Mouse (Mus musculus) bone marrow macrophage, adult 2 months (primary cell): ENCODE data around the gene Col8a2. TPM values are rescaled to one million over a fixed set of nuclear protein-coding genes. Genes with fewer than 3 reads are reported as not detected.

Experiments
- H3K27ac ChIP-seq: 2 replicates; pipeline ENCODE4 v1.5.1; 2012; ENCODE audit warnings: low read depth, low read length; ENCODE audit not compliant: insufficient read depth
- H3K4me1 ChIP-seq: 2 replicates; pipeline ENCODE4 v1.6.1; 2012; ENCODE audit warnings: low read length; ENCODE audit not compliant: control insufficient read depth, insufficient read depth
- H3K4me3 ChIP-seq: 2 replicates; pipeline ENCODE4 v1.5.1; 2012; ENCODE audit warnings: mild to moderate bottlenecking, low read length, moderate library complexity; ENCODE audit not compliant: insufficient read depth
- CTCF ChIP-seq: IDR thresholded peaks from 2 replicates; pipeline ENCODE4 v1.5.1; 2012; ENCODE audit warnings: low read depth, mild to moderate bottlenecking, low read length, moderate library complexity
- POLR2A ChIP-seq: IDR thresholded peaks from 2 replicates; pipeline ENCODE4 v1.6.1; 2012; ENCODE audit warnings: mild to moderate bottlenecking, low read depth, low read length, borderline replicate concordance
- polyA plus RNA-seq: library from polyadenylated mRNA; stranded (reverse); fragments of >200 nt; gene quantifications from 2 replicates; pipeline ENCODE4 v1.2.4, GENCODE M21; 2012; ENCODE audit not compliant: missing spikeins, insufficient read depth, insufficient read length

Gene Col8a2
- polyA plus RNA-seq, 1 experiment = not detected

DNA sequence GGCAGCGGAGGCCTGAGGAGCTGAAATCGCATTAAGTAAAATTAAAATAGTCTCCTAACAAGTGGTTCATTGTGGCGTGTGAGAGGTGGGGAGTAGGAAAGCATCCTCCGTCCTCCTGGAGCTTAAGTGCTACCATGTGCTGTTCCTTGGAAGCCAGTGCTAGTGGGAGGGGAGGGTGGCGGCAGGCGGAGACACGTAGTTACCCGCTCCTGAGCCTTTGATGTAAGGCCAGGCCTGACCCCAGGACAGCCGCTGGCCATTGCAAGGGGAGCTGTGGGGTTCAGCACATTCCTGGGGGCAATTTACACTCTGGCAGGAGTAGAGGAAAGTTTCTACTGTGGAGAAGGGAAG lies 8.1 kb upstream of the Col8a2 start:
- H3K27ac ChIP-seq = no peak overlapping the region
- no peaks in the 10 kb centered on the region for H3K4me1 ChIP-seq
- TF ChIP-seq CTCF (no peak), POLR2A (no peak)
- no peak overlapping the region for H3K4me3 ChIP-seq

DNA sequence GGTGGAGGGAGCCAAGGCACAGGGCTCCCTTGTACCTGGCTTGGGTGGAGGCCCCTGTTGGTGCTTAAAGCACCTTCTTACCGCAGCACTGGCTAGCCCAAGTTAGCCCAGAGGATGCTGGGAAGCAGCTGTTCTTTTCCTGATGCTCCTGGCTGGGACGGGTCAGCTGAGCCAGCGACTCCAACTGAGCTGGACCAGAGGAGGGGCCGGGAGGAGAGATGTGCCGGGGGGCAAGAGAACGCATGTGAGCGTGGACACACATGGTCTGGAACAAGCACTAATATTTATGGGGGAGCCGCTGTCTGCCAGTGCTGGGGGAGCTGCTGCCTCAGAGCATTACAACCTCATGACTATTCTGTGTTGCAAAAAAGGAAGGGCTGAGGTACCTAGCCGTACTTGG lies 7.6 kb upstream of the Col8a2 start:
- H3K27ac ChIP-seq = no peak overlapping the region
- TF ChIP-seq CTCF (no peak), POLR2A (no peak)
- H3K4me1 ChIP-seq = no peaks in the 10 kb centered on the region
- no peak overlapping the region for H3K4me3 ChIP-seq

DNA sequence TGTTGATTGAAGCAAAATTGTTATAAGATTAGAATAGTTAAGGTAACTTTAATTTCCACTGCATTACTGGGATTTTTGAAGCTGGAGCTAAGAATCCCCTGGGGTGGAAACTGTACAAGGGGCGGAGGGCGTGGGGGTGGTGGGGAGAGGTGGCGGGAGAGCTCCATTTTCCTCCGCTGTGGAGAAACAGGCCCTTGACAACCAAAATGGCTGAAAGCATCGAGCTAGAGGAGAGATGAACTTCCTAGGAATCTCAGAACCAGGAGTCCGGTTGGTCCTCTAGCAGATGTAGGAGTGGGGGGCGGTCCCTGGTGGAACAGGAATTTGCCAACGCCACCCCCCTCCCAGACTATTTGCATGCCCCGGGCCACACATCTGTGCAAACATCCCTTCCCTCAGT lies 4.9 kb upstream of the Col8a2 start:
- TF ChIP-seq POLR2A (no peak), CTCF (no peak)

DNA sequence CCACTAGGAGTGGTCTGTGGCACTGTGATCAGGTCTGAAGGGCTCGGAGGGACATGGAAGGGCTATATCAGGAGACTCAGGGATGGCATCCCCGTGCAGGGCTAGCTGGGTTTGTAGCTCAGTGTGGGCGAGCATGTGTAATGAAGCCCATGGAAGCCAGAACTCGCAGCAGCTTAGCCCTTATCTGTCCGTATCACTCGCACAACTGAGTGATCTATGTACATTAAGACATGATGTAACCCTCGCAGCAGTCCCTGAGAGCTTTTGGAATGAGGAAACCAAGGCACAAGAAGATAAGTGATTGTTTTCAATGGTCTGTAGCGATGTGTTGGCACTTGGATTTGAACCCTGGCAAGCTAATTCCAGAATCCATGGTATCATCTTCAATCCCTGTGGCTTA lies 3.0 kb upstream of the Col8a2 start:
- TF ChIP-seq CTCF = no peak
- no peak for TF ChIP-seq POLR2A
- Histone ChIP-seq H3K27ac (no peak overlapping the region), H3K4me1 (no peaks in the 10 kb centered on the region), H3K4me3 (no peak overlapping the region)

More for the DNA sequence above, 4.9 kb upstream of the Col8a2 start:
- no peak overlapping the region for H3K27ac ChIP-seq
- H3K4me1 ChIP-seq = no peaks in the 10 kb centered on the region
- no peak overlapping the region for H3K4me3 ChIP-seq

DNA sequence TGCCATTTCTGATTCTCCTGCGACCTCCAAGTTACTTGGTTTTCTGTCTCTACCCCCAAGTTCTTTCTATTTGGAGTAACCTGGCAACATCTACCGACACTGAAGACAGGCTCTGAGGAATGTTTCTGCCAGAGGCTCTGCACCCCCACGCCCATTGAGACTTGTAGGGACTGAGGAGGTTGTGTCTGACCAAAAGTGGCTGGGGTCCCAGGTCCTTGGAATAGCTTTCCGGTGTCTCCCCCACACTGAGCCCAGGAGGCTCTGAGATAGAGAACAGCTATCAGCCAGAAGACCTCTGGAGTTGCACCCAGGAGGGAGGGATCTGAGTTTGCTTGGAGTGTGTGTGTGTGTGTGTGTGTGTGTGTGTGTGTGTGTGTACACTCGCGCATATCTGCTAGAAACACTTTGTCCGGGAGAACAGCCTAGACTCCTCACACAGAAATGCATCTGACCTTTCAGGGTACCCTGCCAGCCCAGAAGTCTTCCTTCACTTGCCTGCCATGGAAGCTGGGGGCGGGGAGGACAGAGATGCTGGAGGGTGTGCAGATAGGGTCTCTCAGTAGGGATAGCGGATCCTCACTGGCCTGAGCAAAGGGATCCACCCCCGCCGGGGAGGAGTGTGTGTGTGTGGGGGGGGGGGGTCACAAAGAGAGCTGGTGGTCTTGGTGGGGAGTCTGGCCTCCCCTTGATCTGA lies 856 bp downstream of the Col8a2 start:
- Histone ChIP-seq H3K4me3 (peak overlapping the region; percentile 13; the same call in 1 of the 2 replicates), H3K4me1 (no peaks in the 10 kb centered on the region), H3K27ac (no peak overlapping the region)
- no peak for TF ChIP-seq POLR2A
- TF ChIP-seq CTCF = no peak

DNA sequence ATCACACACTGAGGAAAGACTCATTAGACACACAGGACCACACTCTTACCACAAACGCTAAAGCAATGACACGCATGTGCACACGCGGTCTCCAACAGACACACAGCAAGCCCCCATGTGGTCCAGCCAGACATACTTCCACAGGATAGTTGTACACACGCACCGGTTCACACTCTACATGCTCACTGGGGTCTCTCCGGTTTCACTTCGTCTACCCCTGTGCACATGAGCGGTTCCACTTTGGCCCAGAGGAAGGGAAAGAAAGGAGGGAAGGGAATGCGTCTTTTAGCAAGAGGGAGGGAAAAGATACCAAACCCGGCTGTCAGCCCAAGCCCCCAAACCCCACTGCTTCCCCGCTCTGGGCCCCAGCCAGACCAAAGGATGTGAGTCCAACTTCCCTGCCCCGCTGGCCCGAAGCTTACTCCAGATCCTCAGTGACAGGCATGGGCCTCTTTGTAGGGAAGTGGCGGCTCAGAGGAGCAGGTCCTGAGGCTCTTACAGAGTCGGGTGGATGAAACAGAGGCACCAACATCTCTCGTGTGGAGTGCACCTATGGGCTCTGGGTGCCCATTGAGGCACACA lies 1.6 kb downstream of the Col8a2 start:
- H3K27ac ChIP-seq = no peak overlapping the region
- H3K4me1 ChIP-seq = no peaks in the 10 kb centered on the region
- TF ChIP-seq CTCF = no peak
- TF ChIP-seq POLR2A = no peak
- H3K4me3 ChIP-seq = peak overlapping the region; percentile 13

DNA sequence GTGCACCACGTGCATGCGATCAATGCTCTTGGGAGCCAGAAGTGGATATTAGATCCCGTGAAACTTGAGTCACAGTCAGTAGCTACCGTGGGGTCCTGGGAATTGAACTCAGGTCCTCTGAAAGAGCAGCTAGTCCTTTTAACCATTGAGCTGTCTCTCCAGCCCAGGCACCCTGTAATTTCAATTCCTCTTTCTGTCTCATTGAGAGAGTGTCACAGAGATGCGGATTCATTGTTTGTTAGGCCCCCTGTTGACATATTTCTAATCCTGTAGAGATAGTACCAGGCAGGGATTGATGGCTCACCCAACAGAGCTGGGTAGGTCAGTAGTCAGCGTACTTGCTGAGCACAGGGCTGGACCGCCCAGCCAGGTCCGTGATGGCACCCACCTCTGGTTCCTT lies 3.7 kb downstream of the Col8a2 start:
- no peak overlapping the region for H3K27ac ChIP-seq
- H3K4me1 ChIP-seq = no peaks in the 10 kb centered on the region
- TF ChIP-seq CTCF (no peak), POLR2A (no peak)
- no peak overlapping the region for H3K4me3 ChIP-seq

DNA sequence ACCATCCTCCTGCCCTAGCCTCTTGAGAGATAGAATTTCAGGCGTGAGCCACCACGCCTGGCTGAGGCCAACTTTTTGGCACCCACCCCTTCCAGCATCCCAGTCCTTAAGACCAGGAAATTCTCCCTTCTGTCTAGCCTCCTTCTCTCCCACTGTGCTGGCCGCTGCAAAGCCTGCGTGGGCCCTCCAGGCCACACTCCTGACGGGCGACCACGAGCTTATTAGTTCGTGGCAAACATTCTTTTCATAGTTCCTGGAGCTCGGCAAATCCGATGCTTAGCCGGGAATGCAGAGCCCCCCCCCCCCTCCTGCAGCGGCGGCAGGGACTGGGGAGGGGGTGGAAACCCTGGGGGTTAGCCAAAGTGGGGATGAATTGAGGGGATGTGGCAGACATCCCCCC lies 4.6 kb downstream of the Col8a2 start:
- H3K4me1 ChIP-seq = no peaks in the 10 kb centered on the region
- no peak overlapping the region for H3K27ac ChIP-seq
- TF ChIP-seq POLR2A = no peak
- no peak for TF ChIP-seq CTCF
- H3K4me3 ChIP-seq = no peak overlapping the region

DNA sequence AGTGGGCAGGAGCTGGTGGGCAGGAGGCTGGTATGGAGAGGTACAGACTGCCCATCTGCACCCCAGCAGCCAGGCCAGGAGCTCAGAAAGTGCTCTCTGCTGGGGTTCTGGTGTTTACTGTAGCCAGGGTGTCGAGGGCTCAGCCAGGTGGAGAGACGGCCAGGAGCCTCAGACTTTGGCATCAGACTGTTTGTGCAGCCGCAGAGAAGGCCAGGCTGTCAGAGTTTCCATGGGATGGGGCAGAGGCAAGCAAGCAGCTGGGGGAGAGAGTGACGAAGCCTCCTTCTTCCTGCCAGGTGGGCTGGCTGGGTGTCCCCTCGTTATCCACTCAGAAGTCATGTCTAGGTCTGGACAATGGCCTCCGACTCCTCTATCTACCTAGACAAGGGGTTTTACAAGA lies 8.6 kb downstream of the Col8a2 start:
- TF ChIP-seq POLR2A (no peak), CTCF (no peak)
- H3K4me3 ChIP-seq = no peak overlapping the region
- no peaks in the 10 kb centered on the region for H3K4me1 ChIP-seq
- no peak overlapping the region for H3K27ac ChIP-seq

DNA sequence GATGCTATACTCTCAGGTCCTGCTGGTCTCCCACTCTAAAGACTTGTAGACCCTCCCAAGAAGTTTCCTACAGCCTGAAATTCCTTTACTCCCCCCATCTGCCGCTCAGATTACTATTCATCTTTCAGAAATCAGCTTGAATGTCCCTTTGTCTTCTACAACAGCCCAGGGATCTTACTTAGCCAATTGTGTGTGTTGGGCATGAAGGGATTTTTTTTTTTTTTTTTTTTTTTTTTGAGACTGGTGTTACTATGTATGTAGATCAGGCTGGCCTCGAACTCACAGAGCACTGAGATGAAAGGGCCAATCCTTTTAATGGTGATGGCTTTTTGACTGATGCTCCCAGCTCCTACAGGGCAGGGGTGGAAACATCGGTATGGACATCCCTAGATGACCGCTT lies 9.3 kb downstream of the Col8a2 start:
- no peak for TF ChIP-seq POLR2A
- TF ChIP-seq CTCF = no peak
- no peak overlapping the region for H3K27ac ChIP-seq
- H3K4me3 ChIP-seq = no peak overlapping the region
- no peaks in the 10 kb centered on the region for H3K4me1 ChIP-seq
